Mouse (Mus musculus) CH12F3 (cell line): ENCODE data around the gene Rpa1.
"Not testable (repeated sequence)": the region's sequence is repeated elsewhere in the genome, so short reads cannot be mapped to it uniquely, and the experiment has no call there.

ENCODE experiments used
- in situ Hi-C: fragments of 300-500 bp; cut with MboI; formaldehyde crosslinking; loops from 2 replicates; pipeline ENCODE4 v1.14.3; 2020; ENCODE audit warnings: low sequenced_read_pairs

The Rpa1 gene

GRCm38 (mm10) chr11:75288517-75288916 is 59.6 kb downstream of the Rpa1 start:
- in situ Hi-C loops, result no loop called here

- in situ Hi-C loops, result no loop called here
Observed at GRCm38 (mm10) chr11:75287940-75288339, 60.2 kb downstream of the Rpa1 start.

- in situ Hi-C loops, result no loop called here
Observed at GRCm38 (mm10) chr11:75286868-75287267, 61.3 kb downstream of the Rpa1 start.

- in situ Hi-C loops, result no loop called here
Observed at GRCm38 (mm10) chr11:75285893-75286467, 62.1 kb downstream of the Rpa1 start.

- in situ Hi-C loops, result not testable (repeated sequence)
Observed at GRCm38 (mm10) chr11:75283784-75284183, 64.3 kb downstream of the Rpa1 start.

- in situ Hi-C loops, result no loop called here
Observed at GRCm38 (mm10) chr11:75282496-75283120, 65.5 kb downstream of the Rpa1 start.

GRCm38 (mm10) chr11:75281380-75282256 is 66.5 kb downstream of the Rpa1 start:
- in situ Hi-C loops, result no loop called here

- in situ Hi-C loops, result no loop called here
Observed at GRCm38 (mm10) chr11:75280435-75281001, 67.6 kb downstream of the Rpa1 start.

- in situ Hi-C loops, result no loop called here
Observed at GRCm38 (mm10) chr11:75280066-75280410, 68.1 kb downstream of the Rpa1 start.

GRCm38 (mm10) chr11:75279342-75280065 is 68.6 kb downstream of the Rpa1 start:
- in situ Hi-C loops, result no loop called here

GRCm38 (mm10) chr11:75279013-75279341 is 69.1 kb downstream of the Rpa1 start:
- in situ Hi-C loops, result no loop called here

GRCm38 (mm10) chr11:75278115-75278514 is 70.0 kb downstream of the Rpa1 start:
- in situ Hi-C loops, result no loop called here

- in situ Hi-C loops, result no loop called here
Observed at GRCm38 (mm10) chr11:75275035-75275434, 73.1 kb downstream of the Rpa1 start.

- in situ Hi-C loops, result no loop called here
Observed at GRCm38 (mm10) chr11:75273466-75273865, 74.7 kb downstream of the Rpa1 start.

GRCm38 (mm10) chr11:75270985-75271434 is 77.1 kb downstream of the Rpa1 start:
- in situ Hi-C loops, result no loop called here

GRCm38 (mm10) chr11:75270276-75270984 is 77.7 kb downstream of the Rpa1 start:
- in situ Hi-C loops, result no loop called here

GRCm38 (mm10) chr11:75269213-75269612 is 78.9 kb downstream of the Rpa1 start:
- in situ Hi-C loops, result no loop called here

GRCm38 (mm10) chr11:75268492-75268891 is 79.6 kb downstream of the Rpa1 start:
- in situ Hi-C loops, result no loop called here

GRCm38 (mm10) chr11:75267826-75268281 is 80.3 kb downstream of the Rpa1 start:
- in situ Hi-C loops, result no loop called here

GRCm38 (mm10) chr11:75265545-75265944 is 82.6 kb downstream of the Rpa1 start:
- in situ Hi-C loops, result no loop called here
